Mouse (Mus musculus) left cerebral cortex, postnatal 10 days (tissue): Measurements from ENCODE around the gene Ankrd44. TPM values are rescaled to one million over a fixed set of nuclear protein-coding genes. Genes with fewer than 3 reads are reported as not detected.

Source experiments
- DNase-seq, 2 experiments: peaks; one replicate each; pipeline ENCODE4 v3.0.0; 2021 to 2022; ENCODE audit warnings: low spot score in 2 of 2, mixed read lengths in 1 of 2; ENCODE audit errors: extremely low spot score in 1 of 2
- intact Hi-C: fragments of 180-260 bp; cut with DNase I; formaldehyde crosslinking; loops from one replicate; pipeline ENCODE4 v1.15.1; 2025
- total RNA-seq, 2 experiments: library from RNA; stranded (reverse); gene quantifications; 2 replicates each; pipeline ENCODE4 v1.2.3; 2021

Ankrd44 gene
- total RNA-seq, 2 experiments from 2014 or later, result 35.2 to 37.8 TPM

GRCm38 (mm10) chr1:54860361-54860760 is 65.8 kb downstream of the Ankrd44 start:
- DNase-seq, result no peak
- intact Hi-C loops, result no loop called here

- intact Hi-C loops, result no loop called here
These were observed 66.3 kb downstream of the Ankrd44 start for GRCm38 (mm10) chr1:54859876-54860275.

DNA sequence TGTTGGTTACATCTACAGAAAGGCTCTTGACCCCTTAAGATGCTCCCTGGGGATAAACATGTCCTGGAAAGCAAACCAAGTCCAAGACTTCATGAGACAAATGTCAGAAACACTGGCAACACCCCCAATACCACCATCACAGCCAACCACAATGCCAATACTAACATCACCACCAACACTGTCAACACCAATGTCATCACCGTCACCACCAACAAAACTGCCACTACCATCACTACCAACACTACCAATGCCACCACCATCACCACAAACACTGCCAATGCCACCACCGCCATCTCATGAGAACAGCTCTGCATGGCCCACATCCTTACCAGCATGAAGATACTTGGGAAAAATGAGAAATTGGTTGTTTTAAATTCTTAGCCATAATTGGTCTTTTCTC is 67.3 kb downstream of the Ankrd44 start:
- intact Hi-C loops, result no loop called here

More at GRCm38 (mm10) chr1:54859876-54860275, 66.3 kb downstream of the Ankrd44 start:
- no peak for DNase-seq

GRCm38 (mm10) chr1:54856502-54856901 is 69.7 kb downstream of the Ankrd44 start:
- DNase-seq, result no peak
- intact Hi-C loops, result no loop called here

More for the DNA sequence above, 67.3 kb downstream of the Ankrd44 start:
- no peak for DNase-seq

GRCm38 (mm10) chr1:54855970-54856369 is 70.2 kb downstream of the Ankrd44 start:
- intact Hi-C loops, result no loop called here
- DNase-seq, result no peak

DNA sequence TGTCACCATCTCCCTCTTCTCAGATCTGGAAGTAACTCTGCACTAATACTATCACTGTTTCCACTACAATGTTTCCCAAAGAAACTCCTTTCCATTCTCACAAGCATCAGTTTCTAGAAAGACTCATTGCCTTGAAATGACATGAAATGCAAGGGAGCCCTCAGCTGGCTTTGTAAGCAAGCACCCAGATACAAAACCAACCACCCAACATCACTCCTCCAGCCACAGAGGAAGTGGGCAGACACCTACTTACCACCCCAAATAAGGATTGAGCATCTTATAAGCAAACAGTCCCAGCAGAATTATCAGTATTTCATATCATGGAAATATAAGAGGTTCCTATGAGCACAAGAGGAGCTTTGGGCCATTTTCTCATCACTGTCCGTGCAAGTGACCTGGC is 71.8 kb downstream of the Ankrd44 start:
- intact Hi-C loops, result no loop called here
- no peak for DNase-seq

DNA sequence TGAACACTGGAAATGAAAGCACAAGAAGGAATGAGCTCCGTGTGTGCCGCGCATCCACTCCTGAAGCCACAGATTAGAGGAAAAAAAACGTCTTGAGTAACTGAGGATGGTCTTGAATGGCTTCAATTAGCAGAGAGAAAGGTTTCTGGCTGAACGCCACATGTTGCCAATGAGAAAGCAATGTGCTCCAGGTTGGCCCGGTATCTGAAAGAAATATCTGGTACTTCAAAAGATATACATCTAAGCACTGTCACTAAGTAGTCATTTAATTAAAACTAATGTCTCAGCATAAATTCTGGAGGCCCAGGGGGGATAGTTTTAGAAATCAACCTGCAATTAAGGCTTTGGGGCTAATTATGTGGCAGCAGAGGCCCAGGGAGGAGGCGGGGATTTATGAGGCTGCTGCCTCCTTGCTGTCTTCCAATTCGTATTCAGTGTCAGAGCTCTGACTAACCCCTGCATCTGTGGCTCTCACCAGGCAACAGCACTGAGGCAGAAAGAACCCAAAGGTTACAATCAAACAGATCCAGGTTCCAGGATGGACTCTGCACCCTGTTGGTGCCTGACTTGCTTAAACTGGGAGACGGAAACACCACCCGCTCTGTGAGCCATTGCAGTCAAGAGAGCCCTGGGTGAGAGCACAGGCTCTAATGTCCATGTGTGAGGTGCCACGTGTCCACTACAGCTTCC is 72.7 kb downstream of the Ankrd44 start:
- DNase-seq, result no peak
- intact Hi-C loops, result no loop called here

DNA sequence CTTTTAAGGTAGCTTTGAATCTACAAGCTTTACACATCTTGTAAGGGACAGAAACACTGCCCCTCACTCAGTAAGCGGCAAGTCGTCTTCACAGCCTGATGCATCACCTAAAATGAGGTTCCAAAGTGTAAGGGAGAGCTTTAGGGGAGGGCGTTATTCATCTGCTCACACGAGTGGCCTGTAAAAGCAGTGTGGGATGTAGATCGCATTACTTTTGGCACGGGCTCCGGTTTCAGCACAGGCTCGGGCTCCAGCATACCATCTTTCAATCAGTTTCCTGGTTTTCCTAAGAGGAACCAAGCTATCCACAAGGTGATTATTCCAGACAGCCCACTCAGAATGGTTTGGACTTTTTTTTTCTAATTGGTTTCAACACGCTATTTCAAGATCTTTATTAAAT is 74.6 kb downstream of the Ankrd44 start:
- intact Hi-C loops, result no loop called here

DNA sequence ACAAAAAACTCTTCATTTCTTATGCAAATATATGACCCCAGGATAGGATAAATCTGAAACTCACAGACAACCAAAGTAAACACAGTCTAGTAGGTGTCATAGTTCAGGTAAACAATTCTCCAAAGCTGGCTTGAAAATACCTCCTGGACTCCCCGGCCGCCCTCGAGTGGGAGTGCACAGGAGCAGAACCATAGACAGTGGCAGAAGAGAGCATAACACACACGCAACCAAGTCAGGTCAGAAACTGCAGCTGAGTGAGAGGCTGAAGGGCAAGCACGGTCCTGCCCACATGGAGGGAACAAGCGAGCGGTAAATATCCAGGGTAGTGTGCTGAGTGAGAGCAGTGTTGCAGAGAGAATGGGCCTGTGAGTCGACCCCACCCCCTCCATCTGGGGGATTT is 76.1 kb downstream of the Ankrd44 start:
- intact Hi-C loops, result no loop called here
- no peak for DNase-seq

More for the DNA sequence above, 74.6 kb downstream of the Ankrd44 start:
- DNase-seq, result no peak

DNA sequence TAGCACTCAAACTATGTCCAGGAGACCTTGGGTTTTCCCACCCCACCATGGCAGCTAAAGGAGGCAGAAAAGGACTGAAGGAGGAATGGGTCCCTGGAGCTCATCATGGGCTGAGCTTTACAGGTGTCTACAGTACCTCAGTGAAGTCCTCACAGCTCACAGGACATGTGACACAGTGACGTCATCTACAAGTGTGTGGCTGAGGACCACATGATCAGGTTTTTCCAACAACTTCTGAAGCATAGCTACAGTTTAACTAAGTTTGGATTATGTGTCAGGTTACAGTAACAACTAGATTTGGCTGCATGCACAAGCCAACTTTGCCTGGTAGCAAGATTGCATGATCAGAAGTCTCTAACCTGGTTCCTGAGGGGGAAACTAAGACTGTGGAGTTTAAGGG is 78.9 kb downstream of the Ankrd44 start:
- no peak for DNase-seq
- intact Hi-C loops, result no loop called here

- no peak for DNase-seq
- intact Hi-C loops, result no loop called here
These were observed 79.7 kb downstream of the Ankrd44 start for GRCm38 (mm10) chr1:54846346-54847000.

GRCm38 (mm10) chr1:54844361-54844760 is 81.8 kb downstream of the Ankrd44 start:
- DNase-seq, result no peak

DNA sequence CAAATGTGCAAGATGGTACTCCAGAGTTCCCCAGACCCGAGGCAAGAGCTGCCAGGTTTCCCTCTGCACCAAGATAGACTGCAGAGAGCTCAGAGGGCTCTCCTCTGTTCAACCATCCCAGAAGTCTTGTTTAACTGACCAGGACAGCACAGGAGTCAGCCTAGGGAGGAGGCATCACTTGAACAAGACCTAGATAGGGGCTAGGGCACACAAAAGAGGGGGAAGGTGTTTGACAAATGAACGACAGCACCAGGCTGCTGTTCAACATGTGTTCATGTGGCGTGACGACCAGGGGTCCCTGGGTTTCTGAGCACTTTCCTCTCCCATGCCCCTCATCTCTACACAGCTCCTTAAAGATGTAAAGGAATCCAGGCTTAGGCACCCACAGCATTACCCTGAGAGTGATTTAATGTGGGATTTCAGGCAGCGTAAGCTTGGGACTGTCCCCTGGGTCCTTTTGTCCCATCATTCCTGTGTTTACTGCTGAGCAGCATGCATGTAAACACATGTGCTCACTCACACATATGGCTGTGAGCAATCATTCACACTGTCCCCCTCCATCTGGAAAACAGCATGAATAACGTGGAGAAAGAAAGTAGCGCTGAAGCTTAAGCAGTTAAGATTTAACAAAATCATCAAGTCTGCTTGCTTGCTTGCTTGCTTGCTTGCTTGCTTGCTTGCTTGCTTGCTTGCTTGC is 83.3 kb downstream of the Ankrd44 start:
- intact Hi-C loops, result no loop called here

More at GRCm38 (mm10) chr1:54844361-54844760, 81.8 kb downstream of the Ankrd44 start:
- intact Hi-C loops, result no loop called here

GRCm38 (mm10) chr1:54841788-54842187 is 84.4 kb downstream of the Ankrd44 start:
- no peak for DNase-seq
- intact Hi-C loops, result no loop called here

More for the DNA sequence above, 83.3 kb downstream of the Ankrd44 start:
- peak in 1 of 2 experiments; percentile 7 for DNase-seq

DNA sequence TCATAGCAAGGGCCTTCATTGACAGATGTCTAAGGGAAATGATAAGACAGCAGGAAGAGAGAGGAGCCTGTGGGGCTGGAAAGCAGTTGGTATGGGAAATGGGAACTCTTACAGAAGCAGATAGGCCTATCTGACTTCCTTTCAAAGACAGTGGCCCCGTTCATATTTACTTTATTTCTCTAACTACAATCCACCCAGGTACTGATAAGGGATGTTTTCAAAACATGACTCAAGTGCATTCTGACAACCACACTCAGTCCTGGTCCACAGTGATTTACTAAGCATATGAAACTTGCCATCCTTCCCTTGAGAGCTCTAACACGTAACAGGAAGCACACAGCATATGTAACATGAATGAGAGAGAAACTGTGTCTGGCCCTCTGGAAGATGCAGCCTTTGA is 86.1 kb downstream of the Ankrd44 start:
- intact Hi-C loops, result no loop called here
- no peak for DNase-seq

DNA sequence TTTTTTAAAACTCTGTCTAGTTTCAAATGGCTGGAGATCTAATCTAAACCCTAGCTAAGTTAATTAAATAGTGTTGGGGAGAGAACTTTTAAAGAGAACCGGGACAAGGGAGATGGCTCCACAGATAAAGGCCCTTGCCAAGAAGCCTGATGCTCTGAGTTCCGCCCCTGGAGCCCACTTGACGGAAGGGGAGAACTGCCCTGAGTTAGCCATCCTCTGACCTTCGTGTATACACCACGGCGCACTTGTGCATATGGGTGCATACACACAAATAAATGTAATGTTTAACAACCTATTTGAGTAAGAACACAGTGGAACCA is 87.7 kb downstream of the Ankrd44 start:
- DNase-seq, result no peak
- intact Hi-C loops, result loop anchor here (10.0 kb wide), 1 partner anchor 174 kb away; no protein-coding TSS in a partner anchor

- intact Hi-C loops, result loop anchor here (10.0 kb wide), 1 partner anchor 173 kb away; no protein-coding TSS in a partner anchor
- DNase-seq, result peak in 1 of 2 experiments; percentile 10
These were observed 88.3 kb downstream of the Ankrd44 start for GRCm38 (mm10) chr1:54837721-54838485.

- no peak for DNase-seq
- intact Hi-C loops, result loop anchor here (10.0 kb wide), 1 partner anchor 171 kb away; no protein-coding TSS in a partner anchor
These were observed 90.5 kb downstream of the Ankrd44 start for GRCm38 (mm10) chr1:54835661-54836205.

- no peak for DNase-seq
- intact Hi-C loops, result loop anchor here (2.0 to 10.0 kb wide), 3 partner anchors 94 to 168 kb away; partner anchors contain the start of gene Ankrd44
These were observed 93.0 kb downstream of the Ankrd44 start for GRCm38 (mm10) chr1:54833221-54833620.
